Comparison of ENCODE assay signal across 7 mouse cellular contexts in genomic region chr7:15947653-15948260, GRCm38 (mm10). TPM values are rescaled to one million over a fixed set of nuclear protein-coding genes. Genes with fewer than 3 reads are reported as not detected.
DNase-seq lines count a peak whose midpoint lies in the region; ATAC-seq and TF ChIP-seq lines count a peak whose summit lies in the region.

No protein-coding gene starts in this region.

- H3K9ac ChIP-seq in kidney, embryonic 15.5 days: 0 out of 2 replicates have a peak overlapping the region, but pooled peaks have one; percentile 29
- H3K9ac ChIP-seq in ES-E14 (ENCODE audit: insufficient read depth, low read depth, low read length, poor library complexity, severe bottlenecking): peak overlapping the region; percentile 34; the same call in 1 of the 2 replicates
- no peak overlapping the region for H3K9ac ChIP-seq in embryonic facial prominence, embryonic 12.5 days
- peak overlapping the region; percentile 69 for H3K9ac ChIP-seq in liver, embryonic 12.5 days

- no peaks in the 10 kb centered on the region for H3K27me3 ChIP-seq in kidney, embryonic 15.5 days
- H3K27me3 ChIP-seq in kidney, adult 2 months (replicated peaks; ENCODE audit: control insufficient read depth, insufficient read depth, low read length): no peaks in the 10 kb centered on the region
- no peaks in the 10 kb centered on the region for H3K27me3 ChIP-seq in embryonic facial prominence, embryonic 12.5 days
- H3K27me3 ChIP-seq in liver, embryonic 12.5 days (replicated peaks): peaks cover 12% of the 10 kb centered on the region
- no peaks in the 10 kb centered on the region for H3K27me3 ChIP-seq in cerebellum, adult 2 months (ENCODE audit: control insufficient read depth, insufficient read depth, low read length)

- H3K9me3 ChIP-seq in kidney, embryonic 15.5 days (replicated peaks): no peaks in the 10 kb centered on the region
- no peaks in the 10 kb centered on the region for H3K9me3 ChIP-seq in ES-E14 (ENCODE audit: control insufficient read depth, insufficient read depth, low read depth, low read length)
- H3K9me3 ChIP-seq in embryonic facial prominence, embryonic 12.5 days: no peaks in the 10 kb centered on the region
- H3K9me3 ChIP-seq in liver, embryonic 12.5 days (replicated peaks): no peaks in the 10 kb centered on the region

- no peak for TF ChIP-seq CTCF in kidney, adult 2 months (conservative IDR thresholded peaks at IDR 0.05; ENCODE audit: insufficient read depth, insufficient read length, low read depth, low read length)
- no peak for TF ChIP-seq CTCF in cerebellum, adult 2 months (IDR thresholded peaks at IDR 0.05; ENCODE audit: borderline replicate concordance, insufficient read depth, low read depth, low read length)

- no peak for TF ChIP-seq POLR2A in kidney, adult 2 months (IDR thresholded peaks at IDR 0.05; ENCODE audit: low read depth, low read length)
- no peak for TF ChIP-seq POLR2A in cerebellum, adult 2 months (IDR thresholded peaks at IDR 0.05; ENCODE audit: borderline replicate concordance, insufficient read depth, low read length)

- DNase-seq in kidney, adult 2 months: no peak
- DNase-seq in ES-E14 (ENCODE audit: low read depth, low spot score): no peak
- no peak for DNase-seq in cerebellum, adult 2 months
- DNase-seq in thymus, postnatal 0 days (ENCODE audit: low spot score): no peak

- ATAC-seq in kidney, embryonic 15.5 days (replicated peaks; ENCODE audit: low FRiP score): no peak; the same call in 1 of the 2 replicates
- no peak for ATAC-seq in embryonic facial prominence, embryonic 12.5 days (ENCODE audit: insufficient number of reproducible peaks, insufficient read depth, low FRiP score, low TSS enrichment)
- peak; percentile 8 for ATAC-seq in liver, embryonic 12.5 days

- H3K27ac ChIP-seq in kidney, embryonic 15.5 days: peak overlapping the region; percentile 67; the same call in 1 of the 2 replicates
- no peak overlapping the region for H3K27ac ChIP-seq in kidney, adult 2 months (ENCODE audit: insufficient read depth, low read depth, low read length)
- peak overlapping the region; percentile 19; the same call in 1 of the 2 replicates for H3K27ac ChIP-seq in ES-E14 (ENCODE audit: insufficient read depth, low read depth, low read length, poor library complexity, severe bottlenecking)
- H3K27ac ChIP-seq in embryonic facial prominence, embryonic 12.5 days: no peak overlapping the region
- peak overlapping the region; percentile 61 for H3K27ac ChIP-seq in liver, embryonic 12.5 days
- H3K27ac ChIP-seq in cerebellum, adult 2 months (ENCODE audit: insufficient read depth, low read length): no peak overlapping the region

- H3K36me3 ChIP-seq in kidney, embryonic 15.5 days: peaks cover 38% of the 10 kb centered on the region
- H3K36me3 ChIP-seq in kidney, adult 2 months (ENCODE audit: control insufficient read depth, insufficient read depth, low read length): no peaks in the 10 kb centered on the region
- peaks cover 17% of the 10 kb centered on the region for H3K36me3 ChIP-seq in ES-E14 (ENCODE audit: control insufficient read depth, insufficient read depth, low read length, poor library complexity, severe bottlenecking)
- peaks cover 22% of the 10 kb centered on the region for H3K36me3 ChIP-seq in embryonic facial prominence, embryonic 12.5 days
- H3K36me3 ChIP-seq in liver, embryonic 12.5 days: peaks cover 22% of the 10 kb centered on the region

- peak overlapping the region; percentile 65 for H3K4me2 ChIP-seq in kidney, embryonic 15.5 days
- H3K4me2 ChIP-seq in embryonic facial prominence, embryonic 12.5 days (replicated peaks): peak overlapping the region; percentile 48; the same call in 1 of the 2 replicates
- peak overlapping the region; percentile 82 for H3K4me2 ChIP-seq in liver, embryonic 12.5 days

- in situ Hi-C loops in ES-E14 (cut with MboI; ENCODE audit: low sequenced_read_pairs in 2 of 2, unreplicated experiment in 2 of 2): no loop called here

- H3K4me3 ChIP-seq in kidney, embryonic 15.5 days (replicated peaks): peak overlapping the region; percentile 33; the same call in 1 of the 2 replicates
- H3K4me3 ChIP-seq in kidney, adult 2 months (ENCODE audit: insufficient read depth, low read depth, low read length): no peak overlapping the region
- peak overlapping the region; percentile 16 to 39; a peak in 3 of 4 replicates for H3K4me3 ChIP-seq in ES-E14 (ENCODE audit: insufficient read depth in 1 of 2, low read depth in 1 of 2, low read length in 2 of 2, poor library complexity in 1 of 2, severe bottlenecking in 1 of 2)
- H3K4me3 ChIP-seq in embryonic facial prominence, embryonic 12.5 days: 0 out of 2 replicates have a peak overlapping the region, but pooled peaks have one; percentile 9
- H3K4me3 ChIP-seq in liver, embryonic 12.5 days: peak overlapping the region; percentile 45; the same call in 1 of the 2 replicates
- no peak overlapping the region for H3K4me3 ChIP-seq in cerebellum, adult 2 months (replicated peaks; ENCODE audit: insufficient read depth, low read depth, low read length)

- peaks cover 32% of the 10 kb centered on the region for H3K4me1 ChIP-seq in kidney, embryonic 15.5 days
- H3K4me1 ChIP-seq in kidney, adult 2 months (ENCODE audit: control insufficient read depth, insufficient read depth, low read length): peaks cover 12% of the 10 kb centered on the region
- H3K4me1 ChIP-seq in ES-E14 (ENCODE audit: control insufficient read depth in 2 of 2, insufficient read depth in 2 of 2, low read length in 2 of 2, poor library complexity in 1 of 2): peaks cover 2 to 18% of the 10 kb centered on the region in 2 experiments; a peak in 3 of 4 replicates
- peaks cover 20% of the 10 kb centered on the region for H3K4me1 ChIP-seq in embryonic facial prominence, embryonic 12.5 days
- H3K4me1 ChIP-seq in liver, embryonic 12.5 days: peaks cover 83% of the 10 kb centered on the region
- peaks cover 3% of the 10 kb centered on the region; the same call in 1 of the 2 replicates for H3K4me1 ChIP-seq in cerebellum, adult 2 months (ENCODE audit: control insufficient read depth, insufficient read depth, low read length)

- 47% methylated on average over 4 of the region's 4 CpGs for WGBS in kidney, embryonic 15.5 days
- 56% methylated on average over 4 of the region's 4 CpGs for WGBS in kidney, adult 2 months
- 48% methylated on average over 4 of the region's 4 CpGs for WGBS in embryonic facial prominence, embryonic 12.5 days
- 24% methylated on average over 4 of the region's 4 CpGs for WGBS in liver, embryonic 12.5 days (ENCODE audit: insufficient replicate concordance)
- WGBS in cerebellum, adult 2 months: 58% methylated on average over 4 of the region's 4 CpGs

TF ChIP-seq in ES-E14, 5 proteins besides CTCF, POLR2A, EP300 and RAD21:
- TF ChIP-seq HCFC1 (IDR thresholded peaks at IDR 0.05; ENCODE audit: borderline replicate concordance, insufficient read depth, low read length): no peak
- no peak for TF ChIP-seq CHD2 (IDR thresholded peaks at IDR 0.05; ENCODE audit: low read depth, low read length)
- no peak for TF ChIP-seq ZC3H11A (IDR thresholded peaks at IDR 0.05; ENCODE audit: borderline replicate concordance, low read depth, low read length)
- TF ChIP-seq MAFK (IDR thresholded peaks at IDR 0.05; ENCODE audit: insufficient read depth, low read depth, low read length): no peak
- no peak for TF ChIP-seq ZNF384 (IDR thresholded peaks at IDR 0.05; ENCODE audit: low read depth, low read length)
TF ChIP-seq in ES-E14: peak in this region for 0.

RNA-seq across cellular contexts. Expression of gene Nop53, which starts 1.9 kb away (rescaled TPM):
- 194 and 195 TPM in 2 replicates for polyA plus RNA-seq in kidney, embryonic 15.5 days (2015; fragmentation: Nextera tagmentation; extraction: Ambion mirVana)
- 87.9 and 88.9 TPM in 2 replicates for polyA plus RNA-seq in kidney, adult 2 months (2012; rRNA removed)
- total RNA-seq in ES-E14 (2012; rRNA removed): 212 and 220 TPM in 2 replicates
- 184 and 196 TPM in 2 replicates for polyA plus RNA-seq in embryonic facial prominence, embryonic 12.5 days (2016; fragmentation: Nextera tagmentation; extraction: Ambion mirVana)
- polyA plus RNA-seq in liver, embryonic 12.5 days (2016; fragmentation: Nextera tagmentation; extraction: Ambion mirVana): 130 and 143 TPM in 2 replicates
- 104 and 108 TPM in 2 replicates for polyA plus RNA-seq in cerebellum, adult 2 months (2012; rRNA removed)
- 273 and 293 TPM in 2 replicates for polyA plus RNA-seq in thymus, postnatal 0 days (2015; fragmentation: Nextera tagmentation; extraction: Ambion mirVana)

RNA-seq across cellular contexts. Expression of gene Ehd2, which starts 19.6 kb away (rescaled TPM):
- 39.4 and 39.5 TPM in 2 replicates for polyA plus RNA-seq in kidney, embryonic 15.5 days (2015; fragmentation: Nextera tagmentation; extraction: Ambion mirVana)
- 30.2 and 33.7 TPM in 2 replicates for polyA plus RNA-seq in kidney, adult 2 months (2012; rRNA removed)
- 3.8 and 6.8 TPM in 2 replicates for total RNA-seq in ES-E14 (2012; rRNA removed)
- 17.0 and 20.4 TPM in 2 replicates for polyA plus RNA-seq in embryonic facial prominence, embryonic 12.5 days (2016; fragmentation: Nextera tagmentation; extraction: Ambion mirVana)
- polyA plus RNA-seq in liver, embryonic 12.5 days (2016; fragmentation: Nextera tagmentation; extraction: Ambion mirVana): 6.5 and 7.8 TPM in 2 replicates
- polyA plus RNA-seq in cerebellum, adult 2 months (2012; rRNA removed): 7.4 and 7.5 TPM in 2 replicates
- polyA plus RNA-seq in thymus, postnatal 0 days (2015; fragmentation: Nextera tagmentation; extraction: Ambion mirVana): 5.1 and 6.5 TPM in 2 replicates

RNA-seq across cellular contexts. Expression of gene Selenow, which starts 25.6 kb away (rescaled TPM):
- polyA plus RNA-seq in kidney, embryonic 15.5 days (2015; fragmentation: Nextera tagmentation; extraction: Ambion mirVana): 745 and 748 TPM in 2 replicates
- 236 and 288 TPM in 2 replicates for polyA plus RNA-seq in kidney, adult 2 months (2012; rRNA removed)
- total RNA-seq in ES-E14 (2012; rRNA removed): 36.3 and 54.0 TPM in 2 replicates
- 1,124 and 1,186 TPM in 2 replicates for polyA plus RNA-seq in embryonic facial prominence, embryonic 12.5 days (2016; fragmentation: Nextera tagmentation; extraction: Ambion mirVana)
- polyA plus RNA-seq in liver, embryonic 12.5 days (2016; fragmentation: Nextera tagmentation; extraction: Ambion mirVana): 445 and 464 TPM in 2 replicates
- 870 and 931 TPM in 2 replicates for polyA plus RNA-seq in cerebellum, adult 2 months (2012; rRNA removed)
- 550 and 586 TPM in 2 replicates for polyA plus RNA-seq in thymus, postnatal 0 days (2015; fragmentation: Nextera tagmentation; extraction: Ambion mirVana)

Comparison
In these comparisons a context has a peak if more than half of its experiments do, and no peak if none do; other contexts are left out.
1. H3K27ac ChIP-seq: peak in kidney, embryonic 15.5 days (single experiment), ES-E14 (single experiment) and liver, embryonic 12.5 days (single experiment); none in kidney, adult 2 months (single experiment), embryonic facial prominence, embryonic 12.5 days (single experiment) and cerebellum, adult 2 months (single experiment).
2. H3K4me3 ChIP-seq: peak in kidney, embryonic 15.5 days (single experiment), ES-E14 (2 of 2), embryonic facial prominence, embryonic 12.5 days (single experiment) and liver, embryonic 12.5 days (single experiment); none in kidney, adult 2 months (single experiment) and cerebellum, adult 2 months (single experiment).
3. Peak in every context shown above with its lines, with median percentiles within 50 percentile points of each other: H3K4me2 ChIP-seq.